ENCODE assay signal across 23 mouse cellular contexts in genomic region chr8:26590591-26591212, GRCm38 (mm10).
DNase-seq lines count a peak whose midpoint lies in the region; ATAC-seq and TF ChIP-seq lines count a peak whose summit lies in the region.
"Had no signal": no experiment of that assay in that cellular context is flagged by ENCODE, and none has a peak within 500 bp of the region (broad histone marks: within the 10 kb centered on the region; RNA-seq: fewer than 3 reads in every experiment).

No protein-coding gene starts in this region.

- no peak for TF ChIP-seq CTCF in cerebellum, adult 2 months (IDR thresholded peaks at IDR 0.05; ENCODE audit: borderline replicate concordance, insufficient read depth, low read depth, low read length)

- peaks cover 33% of the 10 kb centered on the region for H3K4me1 ChIP-seq in cerebellum, adult 2 months (ENCODE audit: control insufficient read depth, insufficient read depth, low read length)
- H3K4me1 ChIP-seq in limb, embryonic 11.5 days (ENCODE audit: control insufficient read depth, insufficient read depth, low read length): peaks cover 24% of the 10 kb centered on the region
- H3K4me1 ChIP-seq in limb, embryonic 10.5 days: peaks cover 32% of the 10 kb centered on the region
- peaks cover 37% of the 10 kb centered on the region for H3K4me1 ChIP-seq in neural tube, embryonic 15.5 days
- H3K4me1 ChIP-seq in forebrain, embryonic 13.5 days: peaks cover 10% of the 10 kb centered on the region; the same call in 1 of the 2 replicates
- H3K4me1 ChIP-seq: embryonic facial prominence, embryonic 15.5 days; heart, embryonic 13.5 days had no signal

- H3K27ac ChIP-seq in cerebellum, adult 2 months (ENCODE audit: insufficient read depth, low read length): peak overlapping the region; percentile 22; the same call in 1 of the 2 replicates
- H3K27ac ChIP-seq in limb, embryonic 11.5 days (replicated peaks; ENCODE audit: low read depth, low read length): no peak overlapping the region
- no peak overlapping the region for H3K27ac ChIP-seq in limb, embryonic 10.5 days
- H3K27ac ChIP-seq in neural tube, embryonic 15.5 days (replicated peaks): 0 out of 2 replicates have a peak overlapping the region, but pooled peaks have one; percentile 37
- H3K27ac ChIP-seq in forebrain, embryonic 13.5 days: no peak overlapping the region
- H3K27ac ChIP-seq: embryonic facial prominence, embryonic 15.5 days; forebrain, embryonic 15.5 days; heart, embryonic 13.5 days; stomach, embryonic 15.5 days had no signal

- H3K4me3 ChIP-seq in cerebellum, adult 2 months (replicated peaks; ENCODE audit: insufficient read depth, low read depth, low read length): no peak overlapping the region
- H3K4me3 ChIP-seq in limb, embryonic 11.5 days (ENCODE audit: low read depth, low read length): no peak overlapping the region
- no peak overlapping the region for H3K4me3 ChIP-seq in limb, embryonic 10.5 days
- H3K4me3 ChIP-seq in neural tube, embryonic 15.5 days (replicated peaks): no peak overlapping the region
- H3K4me3 ChIP-seq in forebrain, embryonic 13.5 days: no peak overlapping the region
- H3K4me3 ChIP-seq: embryonic facial prominence, embryonic 15.5 days; forebrain, embryonic 15.5 days; heart, embryonic 13.5 days; stomach, embryonic 15.5 days had no signal

- no peak overlapping the region for H3K4me2 ChIP-seq in limb, embryonic 11.5 days (ENCODE audit: low read depth, severe bottlenecking)
- H3K4me2 ChIP-seq in neural tube, embryonic 15.5 days: no peak overlapping the region
- no peak overlapping the region for H3K4me2 ChIP-seq in forebrain, embryonic 13.5 days
- H3K4me2 ChIP-seq: embryonic facial prominence, embryonic 15.5 days; forebrain, embryonic 15.5 days; heart, embryonic 13.5 days; stomach, embryonic 15.5 days had no signal

- DNase-seq in cerebellum, adult 2 months: peak in 1 of 2 experiments; percentile 54
- DNase-seq in cerebellum, postnatal 14 days: no peak
- DNase-seq in limb, embryonic 11.5 days (ENCODE audit: low spot score): no peak
- no peak for DNase-seq in limb, embryonic 10.5 days (ENCODE audit: low spot score)
- DNase-seq in cerebellum, postnatal 25 days: peak; percentile 38 to 72
- no peak for DNase-seq in liver
- DNase-seq: gastrocnemius, postnatal 14 days; heart, adult 18-20 months; heart, postnatal 14 days; kidney, adult 8-10 months; kidney, postnatal 25 days; layer of hippocampus, postnatal 36 days; lung, postnatal 4 days; right cerebral cortex, postnatal 4 days; thymus, adult 18-20 months; thymus, postnatal 36 days had no signal

- 73% methylated on average over 2 of the region's 2 CpGs for WGBS in cerebellum, adult 2 months
- 75% methylated on average over 2 of the region's 2 CpGs for WGBS in limb, embryonic 11.5 days
- 86% methylated on average over 2 of the region's 2 CpGs for WGBS in limb, embryonic 10.5 days
- WGBS in neural tube, embryonic 15.5 days: 70% methylated on average over 2 of the region's 2 CpGs
- 78% methylated on average over 2 of the region's 2 CpGs for whole genome bisulfite sequencing in forebrain, embryonic 13.5 days

- no peak overlapping the region for H3K9ac ChIP-seq in limb, embryonic 11.5 days (ENCODE audit: low read length)
- no peak overlapping the region for H3K9ac ChIP-seq in neural tube, embryonic 15.5 days (replicated peaks)
- no peak overlapping the region for H3K9ac ChIP-seq in forebrain, embryonic 13.5 days
- H3K9ac ChIP-seq: embryonic facial prominence, embryonic 15.5 days; forebrain, embryonic 15.5 days; heart, embryonic 13.5 days; stomach, embryonic 15.5 days had no signal

- no peaks in the 10 kb centered on the region for H3K36me3 ChIP-seq in limb, embryonic 11.5 days (ENCODE audit: control insufficient read depth, insufficient read depth, low read length)
- no peaks in the 10 kb centered on the region for H3K36me3 ChIP-seq in limb, embryonic 10.5 days
- H3K36me3 ChIP-seq in neural tube, embryonic 15.5 days: no peaks in the 10 kb centered on the region
- H3K36me3 ChIP-seq in forebrain, embryonic 13.5 days (ENCODE audit: poor library complexity, severe bottlenecking): no peaks in the 10 kb centered on the region
- H3K36me3 ChIP-seq: embryonic facial prominence, embryonic 15.5 days; forebrain, embryonic 15.5 days; heart, embryonic 13.5 days; stomach, embryonic 15.5 days had no signal

- H3K9me3 ChIP-seq in limb, embryonic 11.5 days (ENCODE audit: control insufficient read depth, low read length): no peaks in the 10 kb centered on the region
- H3K9me3 ChIP-seq in limb, embryonic 10.5 days (replicated peaks): no peaks in the 10 kb centered on the region
- H3K9me3 ChIP-seq in neural tube, embryonic 15.5 days (replicated peaks): no peaks in the 10 kb centered on the region
- H3K9me3 ChIP-seq in forebrain, embryonic 13.5 days (replicated peaks): no peaks in the 10 kb centered on the region
- H3K9me3 ChIP-seq: embryonic facial prominence, embryonic 15.5 days; forebrain, embryonic 15.5 days; heart, embryonic 13.5 days; stomach, embryonic 15.5 days had no signal

- 0 out of 2 replicates have a peak, but pooled peaks have one; percentile 62 for ATAC-seq in limb, embryonic 11.5 days (ENCODE audit: insufficient number of reproducible peaks, low FRiP score, low TSS enrichment, low read depth)
- ATAC-seq in neural tube, embryonic 15.5 days (ENCODE audit: low FRiP score): peak; percentile 53
- ATAC-seq in forebrain, embryonic 13.5 days: no peak
- ATAC-seq: CD4-positive, CD25-positive, alpha-beta regulatory T cell, adult 4 months; forebrain, embryonic 15.5 days had no signal

- no peaks in the 10 kb centered on the region for H3K27me3 ChIP-seq in cerebellum, adult 2 months (ENCODE audit: control insufficient read depth, insufficient read depth, low read length)
- 0 out of 2 replicates have a peak, but pooled peaks cover 5% of the 10 kb centered on the region for H3K27me3 ChIP-seq in limb, embryonic 11.5 days (ENCODE audit: control insufficient read depth, insufficient read depth, low read length)
- H3K27me3 ChIP-seq in limb, embryonic 10.5 days (ENCODE audit: low read depth, poor library complexity, severe bottlenecking): peaks cover 37% of the 10 kb centered on the region
- no peaks in the 10 kb centered on the region for H3K27me3 ChIP-seq in neural tube, embryonic 15.5 days (replicated peaks)
- H3K27me3 ChIP-seq in forebrain, embryonic 13.5 days: no peaks in the 10 kb centered on the region
- H3K27me3 ChIP-seq: embryonic facial prominence, embryonic 15.5 days; forebrain, embryonic 15.5 days; heart, embryonic 13.5 days; stomach, embryonic 15.5 days had no signal

- no peak for TF ChIP-seq POLR2A in cerebellum, adult 2 months (IDR thresholded peaks at IDR 0.05; ENCODE audit: borderline replicate concordance, insufficient read depth, low read length)

Comparison
In these comparisons a context has a peak if more than half of its experiments do, and no peak if none do; other contexts are left out.
1. DNase-seq: peak in cerebellum, postnatal 25 days (2 of 2); none in cerebellum, postnatal 14 days (0 of 2), limb, embryonic 11.5 days (single experiment), limb, embryonic 10.5 days (single experiment) and liver (single experiment).
2. H3K27ac ChIP-seq: peak in cerebellum, adult 2 months (single experiment) and neural tube, embryonic 15.5 days (single experiment); none in limb, embryonic 11.5 days (single experiment), limb, embryonic 10.5 days (single experiment) and forebrain, embryonic 13.5 days (single experiment).